11 mouse cellular contexts compared by ENCODE assay signal in the genomic region with DNA sequence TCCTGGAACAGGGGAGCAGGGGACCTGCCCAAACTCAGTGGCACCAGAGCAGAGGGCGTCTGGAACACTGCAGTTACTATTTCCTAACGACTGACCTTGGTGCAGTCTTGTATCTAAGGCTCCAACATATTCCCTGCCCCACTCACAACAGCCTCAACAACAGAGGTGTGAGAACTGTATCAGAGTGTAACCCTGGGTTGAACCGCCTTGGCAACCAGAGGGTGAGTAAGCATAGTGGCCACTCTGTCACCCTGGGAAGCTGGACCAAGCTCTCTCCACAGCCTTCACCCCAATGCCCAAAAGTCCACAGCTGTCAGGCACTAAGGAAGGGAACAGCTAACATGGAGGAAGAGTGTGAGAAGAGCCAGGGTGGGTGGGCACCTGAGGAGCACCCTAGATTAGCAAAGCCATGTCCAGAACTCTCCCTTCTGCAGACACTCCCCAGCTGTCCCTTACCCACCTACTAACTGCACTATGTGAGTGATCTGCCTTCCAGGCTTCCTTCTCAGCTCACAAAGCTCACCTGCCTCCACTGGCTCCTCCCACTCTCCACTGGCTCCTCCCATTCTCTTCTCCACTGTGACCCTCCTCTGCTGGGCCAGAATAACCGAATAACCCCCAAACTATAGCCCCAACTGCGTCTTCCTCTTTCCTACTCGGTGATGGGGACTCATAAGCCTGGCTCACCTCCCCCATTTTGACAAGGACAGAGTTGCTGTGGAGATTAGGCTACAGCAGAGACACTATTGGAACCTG.
DNase-seq lines count a peak whose midpoint lies in the region; ATAC-seq and TF ChIP-seq lines count a peak whose summit lies in the region.
"Had no signal": no experiment of that assay in that cellular context is flagged by ENCODE, and none has a peak within 500 bp of the region (broad histone marks: within the 10 kb centered on the region; RNA-seq: fewer than 3 reads in every experiment).

No protein-coding gene starts in this region.

- H3K36me3 ChIP-seq in liver, embryonic 14.5 days (replicated peaks; ENCODE audit: control insufficient read depth, insufficient read depth, low read depth), result peaks cover 3% of the 10 kb centered on the region
- peaks cover 3% of the 10 kb centered on the region; the same call in 1 of the 2 replicates for H3K36me3 ChIP-seq in liver, embryonic 11.5 days (ENCODE audit: control insufficient read depth, insufficient read depth, low read length)
- H3K36me3 ChIP-seq in hindbrain, postnatal 0 days (ENCODE audit: insufficient read depth, low read length), result no peaks in the 10 kb centered on the region
- H3K36me3 ChIP-seq in midbrain, embryonic 10.5 days, result peaks cover 10% of the 10 kb centered on the region
- H3K36me3 ChIP-seq: embryonic facial prominence, embryonic 15.5 days had no signal

- no peak overlapping the region for H3K27ac ChIP-seq in liver, embryonic 14.5 days
- H3K27ac ChIP-seq in liver, embryonic 11.5 days (ENCODE audit: low read depth, low read length), result no peak overlapping the region
- H3K27ac ChIP-seq in hindbrain, postnatal 0 days, result no peak overlapping the region
- no peak overlapping the region for H3K27ac ChIP-seq in midbrain, embryonic 10.5 days (replicated peaks)
- H3K27ac ChIP-seq: embryonic facial prominence, embryonic 15.5 days had no signal

- WGBS in liver, embryonic 14.5 days (ENCODE audit: insufficient replicate concordance), result 47% methylated on average over 6 of the region's 6 CpGs
- 74% methylated on average over 6 of the region's 6 CpGs for WGBS in liver, embryonic 11.5 days
- 87% methylated on average over 6 of the region's 6 CpGs for WGBS in hindbrain, postnatal 0 days
- 84% methylated on average over 6 of the region's 6 CpGs for WGBS in midbrain, embryonic 10.5 days

- 0 out of 2 replicates have a peak, but pooled peaks have one; percentile 7 for ATAC-seq in liver, embryonic 14.5 days (ENCODE audit: insufficient read depth)
- no peak; the same call in 1 of the 2 replicates for ATAC-seq in liver, embryonic 11.5 days (replicated peaks; ENCODE audit: low FRiP score)
- peak; percentile 6; the same call in 1 of the 2 replicates for ATAC-seq in neutrophil, adult 5-6 weeks (ENCODE audit: extremely low read depth, insufficient number of reproducible peaks, low FRiP score, poor library complexity, severe bottlenecking)
- ATAC-seq in hindbrain, postnatal 0 days, result no peak

- peaks cover 0 to 19% of the 10 kb centered on the region in 2 experiments; a peak in 2 of 4 replicates for H3K4me1 ChIP-seq in liver, embryonic 14.5 days (replicated peaks; ENCODE audit: control insufficient read depth in 2 of 2, insufficient read depth in 2 of 2, low read length in 1 of 2)
- H3K4me1 ChIP-seq in liver, embryonic 11.5 days (replicated peaks; ENCODE audit: control insufficient read depth, insufficient read depth, low read length), result peaks cover 30% of the 10 kb centered on the region
- peaks cover 8% of the 10 kb centered on the region; the same call in 1 of the 2 replicates for H3K4me1 ChIP-seq in hindbrain, postnatal 0 days (ENCODE audit: insufficient read depth, low read length)
- peaks cover 11% of the 10 kb centered on the region; the same call in 1 of the 2 replicates for H3K4me1 ChIP-seq in midbrain, embryonic 10.5 days

- no peaks in the 10 kb centered on the region for H3K27me3 ChIP-seq in liver, embryonic 14.5 days (ENCODE audit: control insufficient read depth, insufficient read depth, low read length)
- H3K27me3 ChIP-seq in liver, embryonic 11.5 days (replicated peaks; ENCODE audit: control insufficient read depth, insufficient read depth, low read length), result no peaks in the 10 kb centered on the region
- H3K27me3 ChIP-seq in hindbrain, postnatal 0 days (ENCODE audit: insufficient read depth, low read length), result no peaks in the 10 kb centered on the region
- no peaks in the 10 kb centered on the region for H3K27me3 ChIP-seq in midbrain, embryonic 10.5 days (ENCODE audit: low read depth, poor library complexity, severe bottlenecking)
- H3K27me3 ChIP-seq: embryonic facial prominence, embryonic 15.5 days had no signal

- H3K4me3 ChIP-seq in liver, embryonic 14.5 days (ENCODE audit: insufficient read depth in 1 of 2, low read depth in 2 of 2, low read length in 2 of 2), result no peak overlapping the region
- no peak overlapping the region for H3K4me3 ChIP-seq in liver, embryonic 11.5 days (ENCODE audit: low read depth, low read length)
- H3K4me3 ChIP-seq in hindbrain, postnatal 0 days (ENCODE audit: low read length), result no peak overlapping the region
- no peak overlapping the region for H3K4me3 ChIP-seq in midbrain, embryonic 10.5 days
- H3K4me3 ChIP-seq: embryonic facial prominence, embryonic 15.5 days had no signal

- no peak for TF ChIP-seq CTCF in liver, embryonic 14.5 days (IDR thresholded peaks at IDR 0.05; ENCODE audit: low read depth)
- TF ChIP-seq CTCF in hindbrain, postnatal 0 days (IDR thresholded peaks at IDR 0.05; ENCODE audit: low read depth), result no peak

- peak; percentile 38 for DNase-seq in adrenal gland, adult 8-10 months
- no peak for DNase-seq in adrenal gland, postnatal 10 days
- DNase-seq in liver, embryonic 14.5 days (ENCODE audit: low read depth in 3 of 3, low spot score in 3 of 3), result no peak
- no peak for DNase-seq in liver, embryonic 11.5 days (ENCODE audit: low spot score)
- DNase-seq in induced T-regulatory cell, adult 2 months (ENCODE audit: low read depth), result peak; percentile 40
- no peak for DNase-seq in hindbrain, postnatal 0 days (ENCODE audit: low spot score)
- no peak for DNase-seq in midbrain, embryonic 10.5 days (ENCODE audit: low spot score)
- DNase-seq: cerebellum, adult 9-11 months; kidney, adult 18-20 months had no signal

- H3K9ac ChIP-seq in liver, embryonic 14.5 days (replicated peaks), result no peak overlapping the region
- no peak overlapping the region for H3K9ac ChIP-seq in liver, embryonic 11.5 days (ENCODE audit: low read depth, low read length)
- H3K9ac ChIP-seq in hindbrain, postnatal 0 days (replicated peaks; ENCODE audit: low read length), result no peak overlapping the region
- H3K9ac ChIP-seq: embryonic facial prominence, embryonic 15.5 days had no signal

- no peak for TF ChIP-seq EP300 in liver, embryonic 14.5 days (IDR thresholded peaks at IDR 0.05; ENCODE audit: low read depth)

- no peak overlapping the region for H3K4me2 ChIP-seq in liver, embryonic 14.5 days (ENCODE audit: low read depth)
- H3K4me2 ChIP-seq in liver, embryonic 11.5 days, result no peak overlapping the region
- no peak overlapping the region for H3K4me2 ChIP-seq in hindbrain, postnatal 0 days (ENCODE audit: low read depth, low read length)
- H3K4me2 ChIP-seq: embryonic facial prominence, embryonic 15.5 days had no signal

- no peaks in the 10 kb centered on the region for H3K9me3 ChIP-seq in liver, embryonic 14.5 days (ENCODE audit: control insufficient read depth, low read length)
- H3K9me3 ChIP-seq in liver, embryonic 11.5 days (ENCODE audit: control insufficient read depth, low read length), result no peaks in the 10 kb centered on the region
- H3K9me3 ChIP-seq in hindbrain, postnatal 0 days (ENCODE audit: low read length), result no peaks in the 10 kb centered on the region
- no peaks in the 10 kb centered on the region for H3K9me3 ChIP-seq in midbrain, embryonic 10.5 days (replicated peaks)
- H3K9me3 ChIP-seq: embryonic facial prominence, embryonic 15.5 days had no signal

Comparison
In these comparisons a context has a peak if more than half of its experiments do, and no peak if none do; other contexts are left out.
1. DNase-seq: peak in adrenal gland, adult 8-10 months (single experiment) and induced T-regulatory cell, adult 2 months (single experiment); none in adrenal gland, postnatal 10 days (single experiment), liver, embryonic 14.5 days (0 of 3), liver, embryonic 11.5 days (single experiment), hindbrain, postnatal 0 days (single experiment) and midbrain, embryonic 10.5 days (single experiment).
2. ATAC-seq: peak in liver, embryonic 14.5 days (single experiment) and neutrophil, adult 5-6 weeks (single experiment); none in liver, embryonic 11.5 days (single experiment) and hindbrain, postnatal 0 days (single experiment).